Mouse (Mus musculus): ENCODE measurements around the gene Olfr734. TPM values are rescaled to one million over a fixed set of nuclear protein-coding genes. Genes with fewer than 3 reads are reported as not detected.

Gene Olfr734
- polyA plus RNA-seq (2012; rRNA removed), result not detected in 2 replicates

GRCm38 (mm10) chr14:50326661-50327060 is at the start of gene Olfr734:
Gene Olfr734, minus strand, starts transcription at chr14:50326761.
- no peak within 1 kb of the TSS for H3K27ac ChIP-seq (ENCODE audit: control insufficient read depth, insufficient read depth, low read length)
- no peaks in the 10 kb centered on the region for H3K4me1 ChIP-seq (replicated peaks; ENCODE audit: control insufficient read depth, insufficient read depth, low read length)
- TF ChIP-seq CTCF (IDR thresholded peaks at IDR 0.05; ENCODE audit: borderline replicate concordance, control insufficient read depth, extremely low read depth, insufficient read depth, low read length, poor library complexity) (no peak), POLR2A (IDR thresholded peaks at IDR 0.05; ENCODE audit: control insufficient read depth, extremely low read depth, insufficient read depth, low read length, poor library complexity) (no peak)
- no peaks in the 10 kb centered on the region for H3K27me3 ChIP-seq (ENCODE audit: control insufficient read depth, insufficient read depth, low read length)
- no peak for DNase-seq
- H3K4me3 ChIP-seq (ENCODE audit: control insufficient read depth, insufficient read depth, low read length), result no peak within 1 kb of the TSS
- H3K36me3 ChIP-seq (ENCODE audit: control insufficient read depth, insufficient read depth, low read length), result no peaks in the 10 kb centered on the region
- WGBS, result 76% methylated on average over 1 of the region's 1 CpGs

- DNase-seq, result no peak
- H3K27ac ChIP-seq (ENCODE audit: control insufficient read depth, insufficient read depth, low read length), result no peak overlapping the region
- no peaks in the 10 kb centered on the region for H3K27me3 ChIP-seq (ENCODE audit: control insufficient read depth, insufficient read depth, low read length)
- H3K36me3 ChIP-seq (ENCODE audit: control insufficient read depth, insufficient read depth, low read length), result no peaks in the 10 kb centered on the region
- TF ChIP-seq CTCF (IDR thresholded peaks at IDR 0.05; ENCODE audit: borderline replicate concordance, control insufficient read depth, extremely low read depth, insufficient read depth, low read length, poor library complexity), result no peak
- no peak overlapping the region for H3K4me3 ChIP-seq (ENCODE audit: control insufficient read depth, insufficient read depth, low read length)
- WGBS, result 82% methylated on average over 2 of the region's 2 CpGs
- no peaks in the 10 kb centered on the region for H3K4me1 ChIP-seq (replicated peaks; ENCODE audit: control insufficient read depth, insufficient read depth, low read length)
Observed at GRCm38 (mm10) chr14:50363561-50363960, 37.0 kb upstream of the Olfr734 start.

GRCm38 (mm10) chr14:50360480-50360879 is 33.9 kb upstream of the Olfr734 start:
- no peak overlapping the region for H3K27ac ChIP-seq (ENCODE audit: control insufficient read depth, insufficient read depth, low read length)
- no peaks in the 10 kb centered on the region for H3K4me1 ChIP-seq (replicated peaks; ENCODE audit: control insufficient read depth, insufficient read depth, low read length)
- H3K27me3 ChIP-seq (ENCODE audit: control insufficient read depth, insufficient read depth, low read length), result no peaks in the 10 kb centered on the region
- TF ChIP-seq POLR2A (IDR thresholded peaks at IDR 0.05; ENCODE audit: control insufficient read depth, extremely low read depth, insufficient read depth, low read length, poor library complexity) (no peak), CTCF (IDR thresholded peaks at IDR 0.05; ENCODE audit: borderline replicate concordance, control insufficient read depth, extremely low read depth, insufficient read depth, low read length, poor library complexity) (no peak)
- H3K4me3 ChIP-seq (ENCODE audit: control insufficient read depth, insufficient read depth, low read length), result no peak overlapping the region
- WGBS, result 86% methylated on average over 3 of the region's 3 CpGs
- no peak for DNase-seq
- H3K36me3 ChIP-seq (ENCODE audit: control insufficient read depth, insufficient read depth, low read length), result no peaks in the 10 kb centered on the region

GRCm38 (mm10) chr14:50357593-50357992 is 31.0 kb upstream of the Olfr734 start, which contains the start of gene Tlr11:
Gene Tlr11, plus strand, starts transcription at chr14:50357914.
- 43% methylated on average over 2 of the region's 2 CpGs for WGBS
- no peaks in the 10 kb centered on the region for H3K27me3 ChIP-seq (ENCODE audit: control insufficient read depth, insufficient read depth, low read length)
- no peak for DNase-seq
- H3K36me3 ChIP-seq (ENCODE audit: control insufficient read depth, insufficient read depth, low read length), result no peaks in the 10 kb centered on the region
- no peak within 1 kb of the TSS for H3K4me3 ChIP-seq (ENCODE audit: control insufficient read depth, insufficient read depth, low read length)
- no peak for TF ChIP-seq POLR2A (IDR thresholded peaks at IDR 0.05; ENCODE audit: control insufficient read depth, extremely low read depth, insufficient read depth, low read length, poor library complexity)
- no peak for TF ChIP-seq CTCF (IDR thresholded peaks at IDR 0.05; ENCODE audit: borderline replicate concordance, control insufficient read depth, extremely low read depth, insufficient read depth, low read length, poor library complexity)
- no peak within 1 kb of the TSS for H3K27ac ChIP-seq (ENCODE audit: control insufficient read depth, insufficient read depth, low read length)
- no peaks in the 10 kb centered on the region for H3K4me1 ChIP-seq (replicated peaks; ENCODE audit: control insufficient read depth, insufficient read depth, low read length)

GRCm38 (mm10) chr14:50356725-50357124 is 30.2 kb upstream of the Olfr734 start:
- DNase-seq, result no peak
- no peaks in the 10 kb centered on the region for H3K36me3 ChIP-seq (ENCODE audit: control insufficient read depth, insufficient read depth, low read length)
- H3K27me3 ChIP-seq (ENCODE audit: control insufficient read depth, insufficient read depth, low read length), result no peaks in the 10 kb centered on the region
- no peaks in the 10 kb centered on the region for H3K4me1 ChIP-seq (replicated peaks; ENCODE audit: control insufficient read depth, insufficient read depth, low read length)
- no peak for TF ChIP-seq CTCF (IDR thresholded peaks at IDR 0.05; ENCODE audit: borderline replicate concordance, control insufficient read depth, extremely low read depth, insufficient read depth, low read length, poor library complexity)
- no peak for TF ChIP-seq POLR2A (IDR thresholded peaks at IDR 0.05; ENCODE audit: control insufficient read depth, extremely low read depth, insufficient read depth, low read length, poor library complexity)
- H3K27ac ChIP-seq (ENCODE audit: control insufficient read depth, insufficient read depth, low read length), result no peak overlapping the region
- no peak overlapping the region for H3K4me3 ChIP-seq (ENCODE audit: control insufficient read depth, insufficient read depth, low read length)
- 92% methylated on average over 2 of the region's 2 CpGs for WGBS

GRCm38 (mm10) chr14:50352438-50352837 is 25.9 kb upstream of the Olfr734 start:
- DNase-seq, result no peak
- no peaks in the 10 kb centered on the region for H3K36me3 ChIP-seq (ENCODE audit: control insufficient read depth, insufficient read depth, low read length)
- TF ChIP-seq CTCF (IDR thresholded peaks at IDR 0.05; ENCODE audit: borderline replicate concordance, control insufficient read depth, extremely low read depth, insufficient read depth, low read length, poor library complexity), result no peak
- no peak for TF ChIP-seq POLR2A (IDR thresholded peaks at IDR 0.05; ENCODE audit: control insufficient read depth, extremely low read depth, insufficient read depth, low read length, poor library complexity)
- WGBS, result 27% methylated on average over 3 of the region's 3 CpGs
- H3K27me3 ChIP-seq (ENCODE audit: control insufficient read depth, insufficient read depth, low read length), result no peaks in the 10 kb centered on the region
- no peak overlapping the region for H3K4me3 ChIP-seq (ENCODE audit: control insufficient read depth, insufficient read depth, low read length)
- H3K27ac ChIP-seq (ENCODE audit: control insufficient read depth, insufficient read depth, low read length), result no peak overlapping the region
- H3K4me1 ChIP-seq (replicated peaks; ENCODE audit: control insufficient read depth, insufficient read depth, low read length), result no peaks in the 10 kb centered on the region

- H3K4me3 ChIP-seq (ENCODE audit: control insufficient read depth, insufficient read depth, low read length), result no peak within 1 kb of the TSS
- no peaks in the 10 kb centered on the region for H3K27me3 ChIP-seq (ENCODE audit: control insufficient read depth, insufficient read depth, low read length)
- 90% methylated on average over 2 of the region's 2 CpGs for WGBS
- no peak for DNase-seq
- no peaks in the 10 kb centered on the region for H3K36me3 ChIP-seq (ENCODE audit: control insufficient read depth, insufficient read depth, low read length)
- H3K4me1 ChIP-seq (replicated peaks; ENCODE audit: control insufficient read depth, insufficient read depth, low read length), result no peaks in the 10 kb centered on the region
- TF ChIP-seq POLR2A (IDR thresholded peaks at IDR 0.05; ENCODE audit: control insufficient read depth, extremely low read depth, insufficient read depth, low read length, poor library complexity), result no peak
- no peak for TF ChIP-seq CTCF (IDR thresholded peaks at IDR 0.05; ENCODE audit: borderline replicate concordance, control insufficient read depth, extremely low read depth, insufficient read depth, low read length, poor library complexity)
- no peak within 1 kb of the TSS for H3K27ac ChIP-seq (ENCODE audit: control insufficient read depth, insufficient read depth, low read length)
Observed at GRCm38 (mm10) chr14:50348796-50349195, 22.2 kb upstream of the Olfr734 start, which contains the start of gene Olfr735. Gene Olfr735, minus strand, starts transcription at chr14:50348872.

All from thymus, adult 2 months (tissue).